Mouse (Mus musculus) erythroblast, embryonic 14.5 days (primary cell): ENCODE measurements around the gene Polr2l.

Experiments
- GATA1 ChIP-seq: IDR thresholded peaks from 2 replicates; pipeline ENCODE4 v1.6.1; 2012; ENCODE audit warnings: low read length, inconsistent platforms, mixed read lengths
- TAL1 ChIP-seq: IDR thresholded peaks from 3 replicates; pipeline ENCODE4 v1.6.1; 2012; ENCODE audit warnings: low read length, inconsistent platforms, mixed read lengths

DNA sequence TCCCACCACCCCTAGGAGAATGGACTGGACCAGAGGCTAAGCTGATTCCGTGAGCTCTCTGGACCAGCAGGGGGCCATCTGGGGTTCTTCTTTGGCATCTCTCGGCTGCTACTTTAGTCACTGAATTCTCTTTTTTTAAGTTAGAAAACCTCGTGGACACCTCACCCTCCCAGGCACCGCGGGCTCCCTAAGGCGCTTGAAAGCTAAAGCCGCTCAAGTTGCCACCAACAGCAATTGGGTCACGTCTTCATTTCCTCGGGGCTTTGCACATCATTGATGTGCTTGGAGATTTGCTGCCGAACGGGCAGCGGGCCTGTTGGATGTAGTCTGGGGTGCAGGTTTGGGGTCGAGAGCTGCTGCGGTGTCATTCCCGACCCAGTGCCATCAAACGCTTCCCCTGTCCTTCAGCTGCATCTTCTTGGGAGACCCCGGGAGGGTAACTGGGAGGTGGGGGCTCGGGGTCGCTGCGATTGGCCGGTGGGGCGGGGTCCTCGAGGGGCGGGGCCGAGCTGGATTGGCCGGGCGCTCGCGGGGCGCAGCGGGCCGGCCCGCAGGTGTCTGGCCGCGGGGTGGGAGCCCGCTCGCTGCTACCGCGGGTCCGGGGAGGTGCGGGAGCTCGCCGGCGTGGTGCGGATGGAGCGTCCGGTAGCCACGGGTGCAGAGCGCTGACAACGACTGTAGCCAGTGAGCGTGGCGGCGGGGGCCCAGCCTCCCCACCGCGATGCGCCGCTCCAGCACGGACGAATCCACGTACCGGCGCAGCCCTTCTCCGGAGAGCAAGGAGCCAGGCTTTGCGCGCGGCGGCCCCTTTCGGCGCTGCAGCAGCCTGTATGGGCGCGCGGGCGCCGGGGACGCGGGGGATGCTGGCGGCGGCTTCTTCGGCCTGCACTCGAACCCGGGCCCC, 6.8 kb upstream of the Polr2l start:
- no peak for TF ChIP-seq TAL1
- no peak for TF ChIP-seq GATA1
